Mouse (Mus musculus) G1E (cell line): ENCODE measurements around the gene Aurkb.

Experiments
- CTCF ChIP-seq: IDR thresholded peaks from 2 replicates; pipeline ENCODE4 v1.5.1; 2012; ENCODE audit warnings: low read depth, low read length, inconsistent platforms, mixed read lengths
- GATA1 ChIP-seq: IDR thresholded peaks from 2 replicates; pipeline ENCODE4 v1.6.1; 2012; ENCODE audit warnings: borderline replicate concordance, low read length, inconsistent platforms, mixed read lengths
- GATA2 ChIP-seq: IDR thresholded peaks from 2 replicates; pipeline ENCODE4 v1.6.1; 2012; ENCODE audit warnings: low read depth, low read length, inconsistent platforms, borderline replicate concordance

DNA sequence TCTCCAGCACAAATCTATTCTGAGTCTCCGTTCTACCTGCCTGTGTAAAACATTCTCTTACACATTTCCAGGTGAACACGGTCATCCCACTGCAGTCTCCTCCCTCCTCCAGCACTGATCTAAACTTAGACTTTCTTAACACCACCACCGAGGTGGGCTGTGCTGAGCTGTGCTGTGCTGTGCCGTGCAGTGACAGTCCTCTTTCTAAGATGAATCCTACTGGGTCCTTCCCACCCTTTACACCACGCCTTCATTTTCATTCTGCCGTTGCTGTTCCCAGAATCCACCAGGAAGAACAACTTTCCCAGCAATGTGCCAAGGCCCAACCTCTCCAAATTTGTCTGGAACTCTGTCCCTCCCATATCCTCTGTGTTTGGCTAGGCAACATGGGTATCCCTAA is 40.9 kb downstream of the Aurkb start:
- TF ChIP-seq CTCF (no peak), GATA2 (no peak), GATA1 (no peak)
